Mouse (Mus musculus) heart, adult 2 months (tissue): ENCODE results near the gene Myof.

ENCODE experiments used
- CTCF ChIP-seq: fragments of 200-600 bp; IDR thresholded peaks from 2 replicates; pipeline ENCODE4 v1.8.1; 2022; ENCODE audit warnings: antibody characterized with exemption, mild to moderate bottlenecking, moderate library complexity
- EP300 ChIP-seq: fragments of 200-500 bp; IDR thresholded peaks from 2 replicates; pipeline ENCODE4 v1.6.1; 2011; ENCODE audit warnings: low read depth, low read length, control low read depth; ENCODE audit not compliant: insufficient read depth
- POLR2A ChIP-seq: fragments of 200-500 bp; IDR thresholded peaks from 2 replicates; pipeline ENCODE4 v1.6.1; 2011; ENCODE audit warnings: mild to moderate bottlenecking, low read depth, low read length, control low read depth; ENCODE audit not compliant: insufficient read depth

GRCm38 (mm10) chr19:37999941-38000340 is 43.4 kb downstream of the Myof start:
- TF ChIP-seq POLR2A: no peak
- TF ChIP-seq CTCF: no peak
- TF ChIP-seq EP300: no peak
